Mouse (Mus musculus) layer of hippocampus, postnatal 25 days (tissue): ENCODE data around the gene Car1. TPM values are rescaled to one million over a fixed set of nuclear protein-coding genes. Genes with fewer than 3 reads are reported as not detected.
"Not testable (repeated sequence)": the region's sequence is repeated elsewhere in the genome, so short reads cannot be mapped to it uniquely, and the experiment has no call there.

Source experiments
- DNase-seq, 2 experiments: peaks; one replicate each; pipeline ENCODE4 v3.0.0; 2022; ENCODE audit warnings: mixed read lengths in 2 of 2, low spot score in 1 of 2; ENCODE audit errors: extremely low spot score in 1 of 2
- total RNA-seq, 2 experiments: library from RNA; stranded (reverse); gene quantifications; 2 replicates each; pipeline ENCODE4 v1.2.3; 2021

Gene Car1
- not detected for total RNA-seq

DNA sequence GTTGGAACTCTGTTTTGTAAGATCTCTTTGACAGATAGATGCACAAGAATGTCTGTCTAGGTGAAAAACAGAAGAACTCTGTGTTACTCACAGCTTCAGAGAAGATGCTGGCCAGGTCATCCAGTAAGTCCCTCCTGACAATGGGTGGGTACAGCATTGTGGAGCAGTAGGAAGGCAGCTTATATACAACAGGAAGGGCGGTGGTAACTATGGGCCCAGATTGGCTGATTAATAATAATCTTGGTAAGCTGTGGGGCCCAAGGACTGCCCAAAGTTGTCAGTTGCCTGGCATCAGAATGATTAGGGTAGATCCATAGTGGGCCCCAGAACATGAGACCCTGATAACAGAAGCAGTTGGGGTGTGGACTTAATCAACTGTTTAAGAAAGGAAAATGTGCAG is at the start of gene Car1:
Gene Car1 (minus strand): TSS at position 158 of the 400 bp plus-strand sequence.
- DNase-seq = no peak

DNA sequence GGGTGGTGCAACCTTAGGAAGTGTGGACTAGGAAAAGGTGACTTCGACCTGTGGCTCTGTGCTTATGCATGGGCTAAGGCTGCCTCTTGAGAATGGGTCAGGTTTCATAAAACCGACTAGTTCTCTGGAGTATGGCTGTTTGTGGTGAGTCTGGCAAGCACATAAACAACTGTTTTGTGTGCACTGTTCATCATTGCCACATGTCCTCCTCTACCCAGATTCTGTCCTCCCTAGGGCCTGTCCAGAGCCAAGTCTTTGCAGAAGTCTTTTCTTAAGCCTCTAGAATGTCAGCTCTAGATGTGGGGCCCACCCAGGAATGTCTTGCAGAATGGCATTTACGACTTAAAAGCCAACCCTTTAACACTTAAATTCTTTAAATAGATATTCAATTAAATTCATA is 49.7 kb upstream of the Car1 start:
- DNase-seq = no peak

DNA sequence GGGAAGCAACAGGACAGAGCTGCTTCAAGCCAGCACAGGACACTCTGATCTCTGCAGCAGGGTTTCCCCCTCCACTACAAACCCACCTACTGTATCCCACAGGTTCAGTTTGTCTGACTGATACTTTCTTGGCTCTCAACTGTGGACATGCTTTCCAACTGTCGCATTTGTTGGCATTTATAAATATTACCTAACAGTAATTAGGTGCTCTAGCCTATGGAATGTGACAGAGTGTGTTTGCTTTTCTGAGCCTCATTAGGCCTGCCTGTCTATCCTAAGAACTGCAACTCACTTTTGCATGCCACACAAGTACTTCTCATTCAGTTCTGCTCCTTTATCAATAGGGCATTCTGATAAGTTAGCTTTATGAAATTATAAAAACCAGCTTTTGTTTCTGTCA is 46.3 kb upstream of the Car1 start:
- no peak for DNase-seq

DNA sequence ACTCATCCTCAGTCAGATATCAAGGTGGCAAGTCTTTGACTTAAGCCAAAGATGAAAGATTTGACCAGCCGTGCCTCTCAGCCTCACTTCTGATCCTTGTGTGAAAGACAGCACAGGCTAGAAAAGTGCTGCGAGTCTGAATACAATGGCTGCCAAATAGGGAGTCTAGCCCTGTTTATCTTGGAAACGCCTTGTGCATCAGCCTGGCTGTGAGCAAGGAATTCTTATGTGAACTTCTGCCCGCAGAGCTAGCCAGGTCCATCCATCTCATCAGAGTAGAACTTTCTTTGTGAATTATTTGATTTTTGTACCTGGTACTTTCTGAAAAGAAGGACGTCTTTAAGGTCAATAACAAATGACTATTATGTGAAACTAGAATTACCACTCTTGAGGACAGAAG is 45.8 kb upstream of the Car1 start:
- DNase-seq = no peak

DNA sequence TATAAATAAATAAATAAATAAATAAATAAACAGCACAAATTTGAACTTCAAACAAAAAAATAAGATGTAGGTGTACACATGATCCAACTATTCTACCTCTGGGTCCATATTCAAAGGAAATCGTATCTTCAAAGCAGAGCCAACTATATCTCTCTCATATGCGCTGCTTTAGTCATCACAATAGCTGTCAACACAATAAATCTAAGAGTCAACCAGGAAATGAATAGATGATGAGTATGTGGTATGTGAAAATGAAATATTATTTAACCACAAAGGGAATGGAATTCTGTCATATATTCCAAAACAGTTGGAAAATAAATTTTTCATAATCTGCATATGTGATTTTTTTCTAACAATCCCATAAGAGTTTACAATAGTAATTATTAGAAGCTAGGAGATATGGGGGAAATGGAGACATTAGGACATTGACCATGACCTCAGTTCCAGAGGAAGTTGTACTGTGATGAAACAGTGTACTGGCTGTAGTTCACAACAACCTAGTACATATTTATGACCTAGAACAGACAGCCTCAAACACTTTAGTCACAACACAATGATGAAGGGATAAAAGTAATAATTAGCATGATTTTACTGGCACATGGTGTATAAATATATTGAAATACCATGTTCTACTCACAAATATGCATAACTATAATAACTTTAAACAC is 40.6 kb upstream of the Car1 start:
- no peak for DNase-seq

DNA sequence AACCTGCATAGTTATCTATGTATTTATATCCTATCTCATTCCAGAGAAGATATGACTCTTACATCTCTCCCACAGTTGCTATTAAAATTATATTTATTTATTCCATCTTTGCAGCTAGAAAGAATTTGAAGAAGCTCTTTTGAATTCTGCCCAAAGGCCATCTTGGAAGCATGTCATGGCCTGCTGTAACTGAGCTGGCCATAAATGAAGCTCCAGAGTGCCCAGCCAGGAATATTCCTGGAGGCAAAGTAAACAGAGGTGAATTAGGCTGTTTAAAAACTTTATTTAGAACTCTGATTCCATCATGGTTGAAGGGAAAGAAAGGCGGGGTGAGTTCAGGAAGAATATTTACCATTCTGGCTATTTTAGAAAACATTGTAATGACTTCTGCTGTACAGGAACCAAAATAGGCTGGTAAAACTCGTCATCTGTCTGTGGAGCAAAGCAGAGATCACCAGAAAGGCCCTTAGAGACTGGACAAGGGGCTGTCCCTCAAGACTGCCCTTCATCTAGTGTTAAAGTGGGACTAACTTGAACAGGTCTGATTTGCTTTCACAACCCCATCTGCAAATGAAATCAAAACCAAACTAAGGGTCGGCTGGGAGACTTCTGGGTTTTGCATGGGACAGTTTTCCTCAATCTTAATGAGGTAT is 31.4 kb upstream of the Car1 start:
- DNase-seq = no peak

DNA sequence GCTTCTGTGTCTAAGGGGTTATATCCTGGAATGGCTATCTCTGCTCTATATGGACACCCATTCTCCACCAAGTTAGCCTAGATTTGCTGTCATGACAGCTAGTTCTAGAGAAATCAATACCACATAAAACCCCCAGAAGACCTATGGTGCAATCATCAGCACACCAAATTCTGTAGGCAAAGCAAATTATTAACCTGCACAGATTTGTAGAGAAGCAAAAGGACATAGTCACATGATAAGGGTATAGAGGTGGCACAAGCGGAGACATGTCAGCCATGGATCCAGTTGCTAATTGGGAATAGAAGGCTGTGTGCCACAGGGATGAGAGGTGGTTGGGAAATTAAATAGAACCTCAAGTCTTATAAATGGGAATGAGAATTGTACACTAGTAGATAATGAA is 30.8 kb upstream of the Car1 start:
- no peak for DNase-seq

DNA sequence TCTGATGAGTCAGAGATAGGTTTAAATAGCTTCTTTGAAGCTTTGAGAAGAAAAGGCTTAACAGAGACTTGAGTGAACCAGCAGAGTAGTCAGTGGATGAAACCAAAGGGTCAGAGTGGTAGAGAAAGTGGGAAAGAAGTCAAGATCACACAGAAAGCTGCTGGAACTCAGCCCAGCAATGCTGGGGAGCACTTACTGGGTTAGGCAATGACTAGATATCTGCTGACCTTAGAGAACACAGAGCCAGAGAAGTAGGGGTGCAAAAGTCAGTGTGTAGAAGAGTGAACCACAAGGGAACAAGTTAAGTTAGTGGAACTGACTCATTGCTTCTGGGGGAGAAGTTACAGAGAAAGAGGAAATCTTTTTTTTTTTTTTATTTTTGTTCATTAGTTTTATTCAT is 24.6 kb upstream of the Car1 start:
- DNase-seq = no peak

DNA sequence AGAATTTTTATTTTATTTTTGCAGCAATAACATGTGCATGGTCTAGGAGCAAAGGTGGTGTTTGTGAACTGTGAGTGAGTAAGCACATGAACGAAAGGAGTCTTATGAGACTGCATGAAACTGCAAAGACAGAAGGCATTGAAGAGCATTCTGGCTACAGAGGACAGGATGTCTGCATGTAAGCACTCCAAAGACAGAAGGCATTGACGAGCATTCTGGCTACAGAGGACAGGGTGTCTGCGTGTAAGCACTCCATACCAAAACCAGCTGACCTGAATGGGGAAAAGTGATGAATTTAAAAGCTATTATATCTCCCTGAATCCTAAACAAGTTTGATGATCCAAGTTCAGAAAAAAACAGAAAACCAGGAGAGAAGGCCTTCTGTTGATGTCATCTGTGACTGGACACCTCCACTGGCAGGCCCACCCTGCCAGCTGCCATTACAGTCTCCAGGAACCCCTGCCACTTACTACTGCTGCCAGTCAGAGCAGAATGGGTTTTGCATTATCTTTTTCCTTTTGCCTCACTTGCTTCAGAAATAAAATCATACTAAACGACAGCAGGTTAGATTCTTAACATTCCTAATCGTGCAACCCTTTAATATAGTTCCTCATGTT is 23.2 kb upstream of the Car1 start:
- DNase-seq = no peak

DNA sequence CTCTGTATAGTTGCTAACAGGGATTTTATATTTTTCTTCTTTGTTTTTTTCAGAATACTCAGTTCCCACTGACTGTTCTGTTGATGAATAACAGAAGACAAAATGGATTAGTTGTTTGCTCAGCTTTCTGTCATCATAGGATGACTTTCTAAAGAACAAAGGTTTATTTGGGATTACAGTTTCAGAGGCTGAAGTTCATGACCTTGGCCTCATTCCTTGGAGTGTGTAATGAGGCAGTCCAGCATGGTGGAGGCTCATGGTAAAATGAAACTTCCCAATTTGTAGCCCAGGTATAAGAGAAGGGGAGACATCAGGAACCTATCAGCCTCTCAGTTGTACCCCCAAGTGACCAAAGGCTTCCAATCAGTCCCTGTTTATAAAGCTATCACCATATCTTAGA is 20.7 kb upstream of the Car1 start:
- no peak for DNase-seq

DNA sequence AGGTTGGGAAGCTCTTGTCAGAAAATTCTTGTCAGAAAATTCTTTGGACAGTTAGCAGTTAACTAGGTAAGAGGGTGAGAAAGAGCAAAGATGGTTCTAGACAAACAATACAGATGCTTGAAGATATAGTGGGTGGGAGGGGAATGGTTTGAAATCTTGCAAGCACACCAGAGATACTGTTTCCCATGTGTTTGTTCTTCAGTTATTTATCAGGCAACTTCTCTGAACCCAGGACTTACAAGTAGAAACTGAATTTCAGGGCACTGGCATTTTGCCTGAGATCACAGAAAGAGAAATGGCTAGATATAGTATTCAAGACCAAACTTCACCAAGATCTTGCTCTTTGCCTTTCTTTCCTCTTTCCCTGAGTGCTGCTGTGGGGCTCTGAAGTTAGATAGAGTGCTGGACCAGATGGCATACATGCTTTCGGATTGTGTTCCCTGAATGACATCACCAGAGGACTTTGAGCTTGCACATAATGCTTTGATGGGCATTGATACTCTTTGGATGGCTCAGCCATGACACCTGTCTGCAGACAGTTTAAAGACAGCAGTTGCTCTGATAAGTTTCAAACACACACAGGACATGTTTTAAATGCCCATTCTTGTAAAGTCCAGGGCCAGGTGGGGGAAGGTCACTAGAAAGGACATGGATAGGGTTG is 11.8 kb upstream of the Car1 start:
- DNase-seq = no peak

DNA sequence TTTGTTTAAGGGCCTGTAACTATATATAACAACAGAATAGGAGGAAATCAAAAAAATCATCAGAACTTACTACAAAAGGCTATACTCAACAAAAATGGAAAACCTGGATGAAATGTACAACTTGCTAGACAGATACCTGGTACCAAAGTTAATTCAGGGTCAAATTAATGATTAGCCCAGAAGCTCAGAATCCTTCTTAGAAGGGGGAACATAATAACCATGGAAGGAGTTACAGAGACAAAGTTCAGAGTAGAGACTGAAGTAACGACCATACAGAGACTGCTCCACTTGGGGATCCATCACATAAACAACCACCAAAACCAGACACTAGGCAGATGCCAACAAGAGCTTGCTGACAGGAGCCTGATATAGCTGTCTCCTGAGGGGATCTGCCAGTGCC is 7.2 kb upstream of the Car1 start:
- DNase-seq = not testable (repeated sequence)

DNA sequence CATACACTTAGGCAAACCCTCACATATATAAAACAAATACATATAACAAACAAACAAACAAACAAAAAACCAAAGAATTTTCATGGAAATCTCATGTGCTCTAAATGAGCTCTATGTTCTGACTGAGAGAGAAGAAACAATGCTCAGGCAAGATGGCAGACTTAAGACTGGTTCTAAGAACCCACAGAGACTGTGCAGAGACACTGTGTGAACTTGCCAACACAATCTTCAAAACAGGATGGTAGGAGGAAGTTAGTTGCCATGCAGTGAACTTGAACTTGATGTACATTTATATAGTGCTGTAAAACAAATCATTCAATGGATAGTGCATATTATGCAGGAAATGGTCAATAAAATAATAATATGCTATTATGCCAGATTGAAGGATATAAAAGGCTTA is 1.5 kb downstream of the Car1 start:
- DNase-seq = no peak

DNA sequence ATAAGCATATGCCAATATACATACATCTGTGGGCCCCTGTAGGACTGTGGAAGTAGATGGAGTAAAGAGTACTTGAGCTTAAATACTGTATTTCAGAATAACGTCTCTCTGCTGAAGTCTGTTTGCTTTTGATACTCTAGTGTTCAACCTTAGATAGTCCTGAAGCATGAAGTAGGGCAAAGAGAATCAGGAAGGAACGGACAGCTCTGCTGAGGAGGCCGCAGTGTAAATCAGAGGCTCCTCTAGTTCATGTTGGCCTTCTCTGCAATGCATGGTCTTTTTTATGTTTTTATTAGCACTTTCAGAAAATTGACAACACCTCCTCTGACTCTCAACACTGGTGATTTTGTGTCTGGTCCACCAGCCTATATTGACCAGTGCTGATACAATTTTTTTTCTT is 2.2 kb downstream of the Car1 start:
- DNase-seq = no peak

DNA sequence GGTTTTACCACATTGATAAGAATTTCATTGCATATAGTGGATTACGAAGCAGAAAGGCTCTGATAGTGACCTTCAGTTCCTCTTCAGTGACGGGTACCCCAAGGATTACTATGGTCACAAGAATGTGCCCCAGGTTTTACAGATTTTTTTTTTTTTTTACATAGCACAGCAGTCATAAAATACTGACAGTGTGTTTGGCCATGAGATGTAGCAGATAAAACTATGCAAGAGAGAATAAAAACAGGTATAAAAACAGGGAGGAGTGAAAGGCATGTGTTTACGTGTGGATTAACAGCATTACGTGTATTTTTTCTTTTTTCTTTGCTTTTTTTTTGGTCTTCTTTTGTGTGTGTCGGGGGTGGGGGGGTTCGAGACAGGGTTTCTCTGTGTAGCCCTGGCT is 3.3 kb downstream of the Car1 start:
- DNase-seq = no peak

DNA sequence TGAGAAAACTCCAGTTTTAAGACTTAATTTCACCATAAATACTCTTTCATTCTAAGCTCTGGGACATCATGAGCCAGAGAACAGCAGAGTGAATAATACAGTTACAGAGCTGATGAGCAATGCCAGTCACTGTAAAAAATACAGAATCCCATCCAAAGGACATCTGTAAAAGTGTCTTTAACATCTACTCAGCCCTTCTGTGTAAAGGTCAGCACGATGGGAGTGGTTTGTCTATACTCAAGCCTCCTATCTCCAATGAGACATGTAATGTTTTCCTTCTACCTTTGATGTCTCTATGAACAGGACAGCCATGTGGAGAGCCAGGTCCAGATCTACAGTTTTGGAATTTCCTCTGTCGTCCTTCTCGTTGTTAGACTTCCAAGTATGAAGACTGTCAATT is 11.1 kb downstream of the Car1 start:
- no peak for DNase-seq

DNA sequence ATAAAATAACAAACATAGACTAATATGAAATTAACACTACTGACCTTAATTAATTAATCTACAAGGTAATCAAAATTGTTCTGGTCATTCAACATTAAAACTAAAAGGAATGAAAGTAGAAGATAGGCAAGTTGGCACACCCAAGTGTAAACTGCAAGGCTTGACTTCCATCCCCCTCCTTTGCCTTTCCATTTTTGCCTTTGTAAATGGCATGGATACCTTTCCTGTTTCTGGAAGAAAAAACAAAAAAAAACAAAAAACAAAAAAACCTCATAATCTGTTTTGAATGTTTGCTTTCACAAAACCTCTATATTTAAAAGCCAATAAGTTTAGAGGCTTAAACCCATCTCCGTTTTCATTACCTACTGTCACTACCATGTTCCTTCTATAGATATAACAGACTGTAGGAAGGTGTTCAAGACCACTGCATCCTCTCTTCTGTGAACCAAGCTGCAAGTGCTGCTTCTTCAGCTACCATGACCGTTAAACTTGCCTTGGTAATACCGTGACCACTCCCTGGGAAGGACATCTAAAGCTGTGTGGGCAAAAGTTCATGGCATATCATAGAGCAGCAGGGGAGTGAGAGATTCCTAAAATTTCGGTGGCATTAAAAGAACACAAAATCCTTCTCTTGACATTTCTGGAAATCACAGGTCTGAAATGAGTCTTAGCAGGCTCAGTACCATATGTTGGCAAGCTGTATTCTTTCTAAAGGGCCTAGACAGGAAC is 12.7 kb downstream of the Car1 start:
- DNase-seq = no peak

DNA sequence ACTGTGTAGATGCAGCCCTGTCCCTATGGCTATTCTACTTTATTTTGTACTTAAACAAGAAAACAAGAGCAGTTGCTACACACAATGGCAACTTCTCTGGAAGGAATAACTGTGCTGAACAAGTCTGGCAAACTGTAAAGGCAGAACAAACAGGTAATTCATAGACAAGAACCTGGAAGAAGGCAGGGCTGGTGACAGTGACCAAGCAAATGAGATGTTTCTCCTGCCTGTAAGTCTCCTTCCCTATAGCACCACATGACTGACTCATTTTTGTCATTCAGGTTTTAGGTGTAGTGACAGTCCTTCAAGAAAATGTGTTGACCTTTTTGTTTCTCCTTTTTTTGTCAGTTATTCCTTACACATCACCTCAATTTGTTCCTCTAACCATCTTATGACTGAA is 16.1 kb downstream of the Car1 start:
- no peak for DNase-seq

DNA sequence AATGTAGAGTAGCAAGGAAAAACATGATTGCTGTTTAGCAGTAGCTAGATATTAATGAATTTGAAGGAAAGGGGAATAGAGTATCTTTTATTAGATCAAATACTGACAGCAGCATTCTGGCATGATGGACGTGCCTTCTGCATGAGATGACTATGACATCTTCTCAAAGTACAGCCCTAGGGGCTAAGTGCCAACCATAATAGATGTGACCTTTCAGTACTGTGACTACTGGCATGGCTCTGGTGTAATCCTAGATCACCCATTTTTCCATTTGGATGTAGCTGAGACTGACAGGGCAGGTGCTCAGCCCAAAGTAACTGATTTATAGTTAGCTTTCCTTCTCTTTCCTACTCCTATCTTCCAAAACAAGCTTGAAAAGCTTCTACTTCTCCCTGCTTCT is 20.6 kb downstream of the Car1 start:
- DNase-seq = no peak

DNA sequence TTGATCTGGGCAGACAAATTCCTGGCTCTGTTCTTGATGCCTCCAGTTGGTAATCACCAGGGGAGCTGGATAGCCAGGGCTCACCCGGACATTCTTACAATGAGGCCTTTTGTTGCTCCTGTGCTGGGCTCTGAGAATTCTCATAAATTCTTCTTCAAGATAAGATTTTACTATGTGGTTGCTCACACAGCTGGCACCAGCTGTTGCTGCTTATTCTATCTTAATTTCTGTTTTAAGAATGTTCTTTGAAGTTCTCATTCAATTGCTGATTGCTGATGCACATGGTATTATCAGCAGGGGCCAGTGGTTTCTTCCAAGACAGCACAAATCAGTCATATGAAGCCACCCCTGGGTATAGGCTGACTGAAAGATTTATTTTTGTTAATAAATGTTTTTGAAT is 21.0 kb downstream of the Car1 start:
- no peak for DNase-seq

DNA sequence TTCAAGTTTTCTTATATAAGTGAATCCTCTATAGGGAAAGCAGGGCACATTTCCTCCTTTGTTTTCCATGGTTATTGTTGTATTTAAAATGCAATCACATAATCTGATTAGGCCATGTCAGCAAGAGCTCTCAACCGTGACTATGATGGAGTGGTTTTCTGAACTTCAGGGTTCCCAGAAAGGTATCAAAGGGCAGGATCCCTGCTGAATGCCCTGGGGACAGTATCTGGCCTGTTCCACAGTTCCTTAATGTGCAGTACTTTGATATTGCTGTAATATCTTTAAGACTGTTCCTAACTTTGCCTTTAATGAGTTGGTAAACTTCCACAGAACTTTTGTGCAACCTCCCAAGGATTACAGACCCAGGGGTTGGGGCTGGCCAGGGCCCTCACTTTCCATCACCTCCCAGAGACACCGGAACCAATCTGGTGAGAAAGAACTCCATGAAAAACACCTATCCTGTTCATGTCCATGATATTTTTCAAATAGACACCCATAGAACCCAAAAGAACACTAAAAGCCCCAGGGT is 21.6 kb downstream of the Car1 start:
- DNase-seq = no peak
